Mouse (Mus musculus) hindbrain, postnatal 0 days (tissue): Measurements from ENCODE around the gene Nprl3. TPM values are rescaled to one million over a fixed set of nuclear protein-coding genes. Genes with fewer than 3 reads are reported as not detected.

Experiments used
- ATAC-seq: fragments of 200-750 bp; cut with Nextera tagmentation; 2 replicates; pipeline ENCODE4 v1.8.0; 2017; ENCODE audit warnings: mild to moderate bottlenecking, moderate TSS enrichment, moderate library complexity
- DNase-seq: peaks from one replicate; pipeline ENCODE4 v3.0.0-alpha.2; 2015; ENCODE audit warnings: low spot score
- H3K27ac ChIP-seq: fragments of 300-500 bp; sonication (generic); 2 replicates; pipeline ENCODE4 v1.5.1; 2014; ENCODE audit warnings: mild to moderate bottlenecking
- H3K27me3 ChIP-seq: fragments of 300-500 bp; sonication (generic); 2 replicates; pipeline ENCODE4 v1.6.1; 2014; ENCODE audit warnings: low read length, mixed read lengths; ENCODE audit not compliant: insufficient read depth
- H3K36me3 ChIP-seq: fragments of 300-500 bp; sonication (generic); 2 replicates; pipeline ENCODE4 v1.6.1; 2014; ENCODE audit warnings: low read length, mixed read lengths; ENCODE audit not compliant: insufficient read depth
- H3K4me1 ChIP-seq: fragments of 300-500 bp; sonication (generic); 2 replicates; pipeline ENCODE4 v1.6.1; 2014; ENCODE audit warnings: antibody characterized with exemption, low read length, mixed read lengths; ENCODE audit not compliant: insufficient read depth
- H3K4me2 ChIP-seq: fragments of 300-500 bp; sonication (generic); 2 replicates; pipeline ENCODE4 v1.6.1; 2014; ENCODE audit warnings: low read depth, mild to moderate bottlenecking, low read length, moderate library complexity, mixed read lengths
- H3K4me3 ChIP-seq: fragments of 300-500 bp; sonication (generic); 2 replicates; pipeline ENCODE4 v1.5.1; 2014; ENCODE audit warnings: low read length
- H3K9ac ChIP-seq: fragments of 300-500 bp; sonication (generic); replicated peaks from 2 replicates; pipeline ENCODE4 v1.6.1; 2014; ENCODE audit warnings: mild to moderate bottlenecking, low read length, moderate library complexity, mixed read lengths
- H3K9me3 ChIP-seq: fragments of 300-500 bp; sonication (generic); 2 replicates; pipeline ENCODE4 v1.6.1; 2016; ENCODE audit warnings: low read length, mixed read lengths
- CTCF ChIP-seq: IDR thresholded peaks from 2 replicates; pipeline ENCODE4 v1.5.1; 2016; ENCODE audit warnings: antibody characterized with exemption, control low read depth, low read depth
- WGBS: fragments of 180-500 bp; shearing (Covaris S2); extraction: QIAGEN DNeasy Blood & Tissue Kit; methylation state at CpG from one replicate; pipeline ENCODE4 v1.1.7; 2014; 5-methylcytosine and 5-hydroxymethylcytosine counted together
- polyA plus RNA-seq: library from polyadenylated mRNA; unstranded; fragments of >200 nt; fragmentation: Nextera tagmentation; extraction: Ambion mirVana; gene quantifications from 2 replicates; pipeline ENCODE4 v1.2.1, GENCODE M21; 2015
- total RNA-seq: library from RNA; depleted of rRNA; stranded (reverse); fragments of >200 nt; gene quantifications from 2 replicates; pipeline ENCODE4 v1.2.3, GENCODE M21; 2014; rRNA removed

The Nprl3 gene
- total and polyA plus RNA-seq, 2 experiments from 2014 or later, result 39.2 to 53.0 TPM

- ATAC-seq, result peak; percentile 81
- no peak overlapping the region for H3K4me3 ChIP-seq
- peak; percentile 91 for TF ChIP-seq CTCF
Observed at GRCm38 (mm10) chr11:32181973-32182868, 85.3 kb downstream of the Nprl3 start.

GRCm38 (mm10) chr11:32181246-32181645 is 86.3 kb downstream of the Nprl3 start:
- no peak for TF ChIP-seq CTCF
- Histone ChIP-seq H3K4me2 (no peak overlapping the region), H3K27ac (no peak overlapping the region), H3K27me3 (no peaks in the 10 kb centered on the region), H3K4me3 (no peak overlapping the region), H3K9ac (no peak overlapping the region), H3K9me3 (no peaks in the 10 kb centered on the region), H3K36me3 (no peaks in the 10 kb centered on the region), H3K4me1 (no peaks in the 10 kb centered on the region)
- ATAC-seq (no peak), DNase-seq (no peak)
- WGBS, result 79% methylated on average over 4 of the region's 4 CpGs

More at GRCm38 (mm10) chr11:32181973-32182868, 85.3 kb downstream of the Nprl3 start:
- Histone ChIP-seq H3K4me2 (0 out of 2 replicates have a peak overlapping the region, but pooled peaks have one; percentile 27), H3K27me3 (no peaks in the 10 kb centered on the region), H3K4me1 (no peaks in the 10 kb centered on the region), H3K9ac (no peak overlapping the region), H3K9me3 (no peaks in the 10 kb centered on the region), H3K36me3 (no peaks in the 10 kb centered on the region), H3K27ac (no peak overlapping the region)
- peak; percentile 94 for DNase-seq
- WGBS, result 40% methylated on average over 25 of the region's 25 CpGs

GRCm38 (mm10) chr11:32178506-32178905 is 89.0 kb downstream of the Nprl3 start:
- 91% methylated on average over 1 of the region's 1 CpGs for WGBS
- no peak overlapping the region for H3K27ac ChIP-seq
- no peaks in the 10 kb centered on the region for H3K4me1 ChIP-seq
- no peak for DNase-seq
- H3K9ac ChIP-seq, result no peak overlapping the region
- no peak for TF ChIP-seq CTCF
- no peaks in the 10 kb centered on the region for H3K36me3 ChIP-seq
- H3K27me3 ChIP-seq, result no peaks in the 10 kb centered on the region
- ATAC-seq, result no peak
- no peak overlapping the region for H3K4me2 ChIP-seq
- H3K9me3 ChIP-seq, result no peaks in the 10 kb centered on the region
- no peak overlapping the region for H3K4me3 ChIP-seq

Other genes starting within 250 kb of the Nprl3 start
- gene Il9r, start 67.4 kb downstream of the Nprl3 start, total RNA-seq, result not detected in 2 replicates
- gene Il9r, start 67.4 kb downstream of the Nprl3 start, polyA plus RNA-seq, result not detected in 2 replicates
- gene Snrnp25, start 62.3 kb downstream of the Nprl3 start, total RNA-seq, result 18.1 and 21.7 TPM in 2 replicates
- gene Snrnp25, start 62.3 kb downstream of the Nprl3 start, polyA plus RNA-seq, result 52.6 and 61.3 TPM in 2 replicates
- 65.4 and 97.4 TPM in 2 replicates for gene Rhbdf1, start 45.4 kb downstream of the Nprl3 start, total RNA-seq
- gene Rhbdf1, start 45.4 kb downstream of the Nprl3 start, polyA plus RNA-seq, result 22.8 and 22.9 TPM in 2 replicates
- gene Mpg, start 41.2 kb downstream of the Nprl3 start, total RNA-seq, result 24.5 and 30.0 TPM in 2 replicates
- gene Mpg, start 41.2 kb downstream of the Nprl3 start, polyA plus RNA-seq, result 27.7 TPM in 2 replicates
- gene Hba-x, start 8.7 kb upstream of the Nprl3 start, total RNA-seq, result not detected in 2 replicates
- gene Hba-x, start 8.7 kb upstream of the Nprl3 start, polyA plus RNA-seq, result not detected in 2 replicates
- gene Hba-a1, start 15.8 kb upstream of the Nprl3 start, total RNA-seq, result 541 and 992 TPM in 2 replicates
- 535 and 659 TPM in 2 replicates for gene Hba-a1, start 15.8 kb upstream of the Nprl3 start, polyA plus RNA-seq
- 1.0 TPM in 1 of 2 replicates, not detected in the other for gene Hbq1b, start 19.3 kb upstream of the Nprl3 start, total RNA-seq
- 1.1 and 1.4 TPM in 2 replicates for gene Hbq1b, start 19.3 kb upstream of the Nprl3 start, polyA plus RNA-seq
- 1,752 and 2,010 TPM in 2 replicates for gene Hba-a2, start 28.8 kb upstream of the Nprl3 start, total RNA-seq
- 1,345 and 1,601 TPM in 2 replicates for gene Hba-a2, start 28.8 kb upstream of the Nprl3 start, polyA plus RNA-seq
- 5.6 TPM in 1 of 2 replicates, not detected in the other for gene Hbq1a, start 32.4 kb upstream of the Nprl3 start, total RNA-seq
- 2.0 and 2.2 TPM in 2 replicates for gene Hbq1a, start 32.4 kb upstream of the Nprl3 start, polyA plus RNA-seq
- gene Sh3pxd2b, start 80.1 kb upstream of the Nprl3 start, total RNA-seq, result 32.2 and 37.4 TPM in 2 replicates
- gene Sh3pxd2b, start 80.1 kb upstream of the Nprl3 start, polyA plus RNA-seq, result 6.7 and 7.4 TPM in 2 replicates
- 47.4 and 53.8 TPM in 2 replicates for gene Ubtd2, start 187.7 kb upstream of the Nprl3 start, total RNA-seq
- gene Ubtd2, start 187.7 kb upstream of the Nprl3 start, polyA plus RNA-seq, result 30.6 TPM in 2 replicates